Mouse (Mus musculus) stomach, postnatal 0 days (tissue): ENCODE data around the gene Mrpl53.

Source experiments
- CTCF ChIP-seq: IDR thresholded peaks from 2 replicates; pipeline ENCODE4 v1.5.1; 2016; ENCODE audit warnings: antibody characterized with exemption, low read depth, mild to moderate bottlenecking, moderate library complexity
- EP300 ChIP-seq: optimal IDR thresholded peaks from 2 replicates; pipeline ENCODE3; 2016; ENCODE audit warnings: antibody characterized with exemption

DNA sequence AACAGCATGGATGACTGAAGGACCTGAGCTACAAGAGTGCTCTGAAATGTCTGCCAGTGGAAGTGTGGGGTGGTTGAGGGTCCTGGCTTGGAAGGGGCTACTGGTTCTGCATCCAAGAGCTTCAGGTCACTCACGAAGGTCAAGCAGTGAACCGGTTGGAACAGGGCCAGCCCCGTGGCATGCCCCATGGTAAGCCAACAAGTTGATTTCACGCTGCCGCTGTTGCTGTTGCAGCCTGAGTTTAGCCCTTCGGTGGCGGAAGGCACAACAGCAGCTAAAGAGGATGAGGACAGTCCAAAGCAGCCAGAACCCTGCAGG, 10.9 kb downstream of the Mrpl53 start:
- TF ChIP-seq CTCF = no peak
- no peak for TF ChIP-seq EP300
